Mouse (Mus musculus) R1 (cell line): ENCODE results near the gene Ccdc152.
A peak's percentile ranks its signal among the peaks of the same experiment; 100 is the strongest.
"Not testable (repeated sequence)": the region's sequence is repeated elsewhere in the genome, so short reads cannot be mapped to it uniquely, and the experiment has no call there.

Source experiments
- DNase-seq: peaks from one replicate; pipeline ENCODE4 v3.0.0-alpha.2; 2018; ENCODE audit warnings: low read depth, low spot score

The Ccdc152 gene

GRCm38 (mm10) chr15:3279242-3279641, 24.1 kb downstream of the Ccdc152 start:
- no peak for DNase-seq

- DNase-seq = no peak
These were observed 25.9 kb downstream of the Ccdc152 start for GRCm38 (mm10) chr15:3277391-3277790.

GRCm38 (mm10) chr15:3273191-3273590, 30.1 kb downstream of the Ccdc152 start:
- DNase-seq = no peak

GRCm38 (mm10) chr15:3271216-3271615, 32.1 kb downstream of the Ccdc152 start:
- no peak for DNase-seq

GRCm38 (mm10) chr15:3270646-3271077, 32.7 kb downstream of the Ccdc152 start:
- peak; percentile 87 for DNase-seq

GRCm38 (mm10) chr15:3269996-3270645, 33.2 kb downstream of the Ccdc152 start:
- peak; percentile 20 for DNase-seq

GRCm38 (mm10) chr15:3269496-3269895, 33.8 kb downstream of the Ccdc152 start:
- DNase-seq = no peak

GRCm38 (mm10) chr15:3268247-3268646, 35.1 kb downstream of the Ccdc152 start, which contains the start of gene Selenop:
Gene Selenop (plus strand): TSS chr15:3268547.
- no peak for DNase-seq

- DNase-seq = no peak
These were observed 38.5 kb downstream of the Ccdc152 start for GRCm38 (mm10) chr15:3264828-3265227.

- DNase-seq = no peak
These were observed 39.0 kb downstream of the Ccdc152 start for GRCm38 (mm10) chr15:3264293-3264692.

GRCm38 (mm10) chr15:3262883-3263282, 40.4 kb downstream of the Ccdc152 start:
- DNase-seq = no peak

GRCm38 (mm10) chr15:3260309-3260708, 43.0 kb downstream of the Ccdc152 start:
- no peak for DNase-seq

GRCm38 (mm10) chr15:3259025-3259424, 44.3 kb downstream of the Ccdc152 start:
- no peak for DNase-seq

- DNase-seq = no peak
These were observed 51.6 kb downstream of the Ccdc152 start for GRCm38 (mm10) chr15:3251718-3252067.

GRCm38 (mm10) chr15:3251031-3251717, 52.2 kb downstream of the Ccdc152 start:
- DNase-seq = no peak

GRCm38 (mm10) chr15:3250620-3251019, 52.7 kb downstream of the Ccdc152 start:
- no peak for DNase-seq

- not testable (repeated sequence) for DNase-seq
These were observed 58.3 kb downstream of the Ccdc152 start for GRCm38 (mm10) chr15:3245036-3245435.

- no peak for DNase-seq
These were observed 65.4 kb downstream of the Ccdc152 start for GRCm38 (mm10) chr15:3237963-3238362.

- DNase-seq = no peak
These were observed 67.0 kb downstream of the Ccdc152 start for GRCm38 (mm10) chr15:3236338-3236737.

GRCm38 (mm10) chr15:3233837-3234551, 69.3 kb downstream of the Ccdc152 start:
- no peak for DNase-seq

GRCm38 (mm10) chr15:3232168-3232835, 71.0 kb downstream of the Ccdc152 start:
- peak; percentile 7 for DNase-seq

- DNase-seq = no peak
These were observed 72.3 kb downstream of the Ccdc152 start for GRCm38 (mm10) chr15:3231004-3231403.
